Mouse (Mus musculus): ENCODE measurements around the gene Olfr653.

The Olfr653 gene

GRCm38 (mm10) chr7:104577014-104577413 is at the start of gene Olfr653:
Gene Olfr653, plus strand, starts transcription at chr7:104577314.
- no peak for DNase-seq

DNA sequence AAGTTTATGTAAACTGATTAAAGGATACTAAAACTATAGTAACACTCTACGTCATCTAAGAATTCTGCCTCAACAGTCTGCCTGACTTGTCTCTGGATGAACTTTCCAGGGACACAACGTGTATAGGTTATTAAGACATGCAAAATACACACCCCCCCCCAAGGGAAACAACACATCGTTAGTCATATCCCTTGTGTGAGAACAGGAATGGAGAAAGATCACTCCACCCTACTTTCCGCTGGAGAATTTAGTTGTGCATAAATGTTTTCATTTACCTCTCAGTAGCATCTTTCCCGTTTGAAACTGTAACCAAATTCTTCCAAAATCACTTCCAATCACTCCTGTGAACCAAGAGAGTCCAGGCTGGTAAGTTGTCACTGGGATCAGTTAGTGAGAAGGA is 27.3 kb upstream of the Olfr653 start, which contains the start of gene Olfr651:
Gene Olfr651 (plus strand): TSS at position 301 of the 400 bp plus-strand sequence.
- no peak for DNase-seq

- DNase-seq, result no peak
Measured at GRCm38 (mm10) chr7:104552700-104553099, 24.4 kb upstream of the Olfr653 start.

GRCm38 (mm10) chr7:104560601-104561000 is 16.5 kb upstream of the Olfr653 start, which contains the start of gene Olfr652:
Gene Olfr652, plus strand, starts transcription at chr7:104560901.
- no peak for DNase-seq

GRCm38 (mm10) chr7:104580846-104581245 is 3.7 kb downstream of the Olfr653 start:
- DNase-seq, result no peak

GRCm38 (mm10) chr7:104581429-104581828 is 4.3 kb downstream of the Olfr653 start:
- DNase-seq, result no peak

- no peak for DNase-seq
Measured at GRCm38 (mm10) chr7:104586725-104587124, 9.6 kb downstream of the Olfr653 start, which contains the start of gene Olfr654. Gene Olfr654, plus strand, starts transcription at chr7:104587025.

DNA sequence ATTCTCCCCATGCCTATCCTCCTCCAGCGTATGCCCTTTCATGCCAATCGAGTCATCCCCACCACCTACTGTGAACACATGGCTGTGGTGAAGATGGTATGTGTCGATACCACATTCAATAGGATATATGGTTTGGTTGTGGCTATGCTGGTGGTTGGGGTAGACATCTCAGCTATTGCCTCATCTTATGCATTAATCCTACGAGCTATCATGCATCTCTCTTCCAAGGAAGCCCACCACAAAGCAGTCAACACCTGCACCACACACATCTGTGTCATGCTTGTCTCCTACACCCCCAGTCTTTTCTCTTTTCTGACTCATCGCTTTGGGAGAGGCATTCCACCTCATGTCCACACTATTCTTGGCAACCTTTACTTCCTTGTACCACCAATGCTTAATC is 11.2 kb downstream of the Olfr653 start:
- no peak for DNase-seq

DNA sequence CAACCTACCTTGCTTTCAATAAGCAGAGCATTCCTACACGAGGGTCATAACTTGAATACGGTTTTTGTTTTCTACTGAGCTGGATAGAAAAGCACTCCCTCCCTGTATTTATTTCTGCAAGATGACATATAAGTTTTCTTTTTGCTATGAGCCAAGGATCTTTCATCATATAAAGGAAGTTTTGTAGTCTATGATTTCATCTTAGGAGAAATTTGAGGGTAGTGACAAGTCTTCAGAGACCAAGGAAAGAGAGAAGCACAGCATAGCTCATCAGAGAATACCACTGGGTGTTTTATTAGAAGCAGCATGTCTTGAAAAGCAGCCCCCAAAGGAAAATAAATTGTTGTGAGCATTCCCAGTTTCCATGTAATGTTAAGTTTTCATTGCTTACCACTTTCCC is 24.6 kb downstream of the Olfr653 start, which contains the start of gene Olfr655:
Gene Olfr655 (minus strand): TSS at position 101 of the 400 bp plus-strand sequence.
- DNase-seq, result no peak

- DNase-seq, result no peak
Measured at GRCm38 (mm10) chr7:104603173-104603572, 26.1 kb downstream of the Olfr653 start.

GRCm38 (mm10) chr7:104604727-104605126 is 27.6 kb downstream of the Olfr653 start:
- no peak for DNase-seq

DNA sequence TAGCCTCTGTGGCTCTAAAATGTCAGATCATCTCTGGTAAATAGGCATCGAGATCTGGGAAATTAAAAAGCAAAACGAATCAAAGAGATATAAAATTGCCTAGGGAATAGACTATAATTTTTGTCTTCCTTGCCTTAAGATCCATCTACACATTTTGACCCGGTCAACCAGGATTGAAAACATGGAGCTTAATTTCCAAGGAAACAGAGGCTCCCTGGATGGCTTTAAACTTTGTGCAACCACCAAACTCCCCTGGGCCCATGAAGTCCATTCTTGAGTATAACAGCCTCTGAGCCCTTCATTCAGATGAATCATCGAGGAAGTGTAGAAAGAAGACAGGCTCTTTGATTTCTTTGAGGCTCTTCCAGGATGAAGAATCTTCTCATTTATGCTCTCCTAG is 36.5 kb downstream of the Olfr653 start, which contains the start of gene Olfr656:
Gene Olfr656 (plus strand): TSS at position 301 of the 400 bp plus-strand sequence.
- DNase-seq, result no peak

- no peak for DNase-seq
Measured at GRCm38 (mm10) chr7:104624494-104624893, 47.4 kb downstream of the Olfr653 start, which contains the start of gene Olfr657. Gene Olfr657, plus strand, starts transcription at chr7:104624794.
